Mouse (Mus musculus): Measurements from ENCODE around the gene Umps.
A peak's percentile ranks its signal among the peaks of the same experiment; 100 is the strongest.

Gene Umps

DNA sequence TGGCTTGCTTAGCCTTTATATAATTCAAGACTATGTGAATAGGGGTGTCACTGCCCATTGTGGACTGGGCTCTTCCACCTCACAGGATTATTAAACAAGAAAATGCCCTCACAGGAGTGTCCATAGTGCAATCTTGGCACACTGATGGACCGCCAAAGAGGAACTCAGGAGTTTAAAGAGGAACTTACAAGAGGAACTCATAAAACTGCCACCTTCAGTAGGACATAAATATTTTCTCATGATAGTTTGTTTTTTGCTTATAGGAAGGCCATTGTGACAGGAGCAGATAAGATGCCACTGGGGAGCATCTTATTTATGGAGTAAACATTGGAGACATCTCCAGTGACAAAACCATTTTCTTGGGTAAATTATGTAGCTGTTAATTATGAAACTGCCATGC lies 12.0 kb downstream of the Umps start:
- DNase-seq (ENCODE audit: low read depth, low spot score) = no peak

GRCm38 (mm10) chr16:33953008-33953407 lies 13.8 kb downstream of the Umps start:
- no peak for DNase-seq (ENCODE audit: low read depth, low spot score)

DNA sequence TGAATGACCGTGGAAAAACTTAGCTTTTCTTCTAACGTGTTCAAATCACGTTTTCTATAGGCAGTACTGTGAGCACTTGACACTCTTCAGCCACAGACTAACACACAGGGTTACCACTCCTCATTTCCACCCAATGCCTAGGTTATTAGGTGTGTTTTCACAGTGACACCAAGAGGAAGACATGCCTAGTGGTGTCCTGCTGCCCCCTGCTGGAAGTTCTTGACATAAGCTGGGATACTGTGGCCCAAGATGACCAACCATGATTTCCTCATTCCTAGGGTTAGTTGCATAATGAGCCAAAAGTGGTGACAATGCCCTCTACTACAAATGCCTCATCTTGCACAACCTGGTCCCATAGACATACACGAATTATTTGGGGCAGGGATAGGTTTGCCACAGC lies 16.0 kb downstream of the Umps start:
- DNase-seq (ENCODE audit: low read depth, low spot score) = peak; percentile 86

GRCm38 (mm10) chr16:33950386-33950785 lies 16.5 kb downstream of the Umps start:
- DNase-seq (ENCODE audit: low read depth, low spot score) = peak; percentile 46

DNA sequence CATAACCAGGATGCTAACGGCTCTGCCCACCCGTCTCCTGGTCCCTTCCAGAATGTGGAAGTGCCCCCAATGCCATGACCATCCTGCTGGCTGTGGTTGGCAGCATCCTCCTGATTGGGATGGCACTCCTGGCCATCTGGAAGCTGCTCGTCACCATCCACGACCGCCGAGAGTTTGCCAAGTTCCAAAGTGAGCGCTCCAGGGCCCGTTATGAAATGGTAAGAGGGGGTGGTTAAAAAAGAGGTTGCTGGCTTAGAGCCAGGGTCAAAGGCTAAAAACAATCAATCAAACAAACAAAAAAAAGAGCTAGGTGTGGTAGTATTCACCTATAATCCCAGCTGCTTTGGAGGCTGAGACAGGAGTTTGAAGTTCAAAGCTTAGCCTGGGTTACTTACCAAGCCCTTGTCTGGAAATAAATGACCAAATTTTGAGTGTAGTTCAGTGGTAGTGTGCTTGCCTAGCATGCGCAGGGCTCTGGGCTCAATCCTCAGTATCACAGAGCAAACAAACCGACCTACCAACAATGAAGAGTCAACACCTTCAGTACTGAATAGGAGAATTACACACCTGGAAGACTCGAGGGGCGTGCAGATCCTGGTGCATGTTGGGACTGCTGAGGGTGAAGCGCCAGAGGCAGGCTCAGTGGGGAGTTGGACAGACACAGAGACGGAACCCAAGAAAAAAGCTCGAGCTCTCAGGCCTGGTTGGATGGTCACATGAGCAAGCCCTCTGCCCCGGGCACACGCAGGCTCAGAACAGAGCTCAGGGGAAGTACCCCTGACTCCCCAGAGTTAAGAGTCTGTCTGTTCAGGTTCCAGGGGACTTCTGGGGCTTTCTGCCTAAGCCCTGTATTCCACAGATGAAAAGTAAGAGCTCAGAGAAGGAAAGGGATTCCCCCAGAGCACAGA lies 18.9 kb downstream of the Umps start:
- DNase-seq (ENCODE audit: low read depth, low spot score) = no peak

- no peak for DNase-seq (ENCODE audit: low read depth, low spot score)
These were observed 20.8 kb downstream of the Umps start for GRCm38 (mm10) chr16:33946021-33946420.

DNA sequence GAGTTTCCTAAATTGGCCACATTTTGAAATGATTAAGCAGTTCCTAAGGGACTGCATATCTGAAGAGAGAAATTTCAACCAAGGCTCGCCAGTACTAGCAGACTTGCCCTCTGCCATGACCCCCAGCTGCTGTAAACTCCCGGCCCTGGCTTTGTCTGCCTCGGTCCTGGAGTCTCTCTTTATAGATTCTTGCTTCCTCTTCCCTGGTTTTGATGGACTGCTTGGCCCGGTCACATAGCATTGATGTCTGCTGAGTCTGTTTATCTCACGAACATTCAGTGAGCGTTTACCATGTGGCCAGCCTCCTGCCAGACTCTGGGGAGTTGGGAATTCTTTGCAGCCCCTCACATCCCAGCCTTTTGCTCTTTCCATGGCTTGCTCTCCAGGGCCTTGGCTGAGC lies 22.1 kb downstream of the Umps start:
- no peak for DNase-seq (ENCODE audit: low read depth, low spot score)

DNA sequence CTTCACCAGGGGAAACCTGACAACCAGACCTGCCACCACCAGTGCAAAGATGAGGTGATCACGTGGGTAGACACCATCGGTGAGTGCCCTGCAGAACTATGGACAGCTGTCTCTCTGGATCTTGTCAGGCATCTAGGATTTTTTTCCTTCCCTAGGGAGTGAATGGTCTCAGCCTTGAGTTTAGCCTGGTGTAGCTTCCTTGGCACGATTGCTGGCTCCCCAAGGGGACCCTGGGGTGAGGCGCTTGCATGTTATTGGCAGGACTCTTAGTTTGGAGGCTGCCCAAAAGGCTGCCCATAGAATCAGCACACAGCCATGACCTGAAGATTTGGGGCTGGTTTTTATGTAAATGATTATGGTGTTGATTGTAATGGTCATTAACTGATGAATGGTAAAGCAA lies 22.7 kb downstream of the Umps start:
- DNase-seq (ENCODE audit: low read depth, low spot score) = no peak

GRCm38 (mm10) chr16:33943388-33943787 lies 23.4 kb downstream of the Umps start:
- DNase-seq (ENCODE audit: low read depth, low spot score) = no peak

DNA sequence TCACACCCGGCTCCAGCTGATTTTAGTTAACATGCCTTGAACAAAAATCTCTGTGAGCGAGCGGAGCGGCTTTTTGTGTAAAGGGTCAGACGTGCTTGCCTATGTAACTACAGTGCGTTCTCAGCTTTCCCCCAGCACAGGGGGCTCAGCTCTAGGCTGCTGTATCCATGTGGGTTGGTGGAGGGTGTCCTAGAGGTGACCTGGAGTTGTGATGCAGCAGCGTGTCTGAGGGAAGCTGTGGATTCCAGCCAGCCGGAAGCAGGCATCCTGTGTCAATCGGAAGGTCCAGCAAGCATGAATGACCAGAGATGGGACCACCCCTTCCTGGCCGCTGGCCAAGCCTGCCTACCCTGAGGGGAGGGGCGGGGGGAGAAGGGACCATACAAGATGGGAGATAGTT lies 24.5 kb downstream of the Umps start:
- no peak for DNase-seq (ENCODE audit: low read depth, low spot score)

GRCm38 (mm10) chr16:33941271-33941781 lies 25.5 kb downstream of the Umps start:
- DNase-seq (ENCODE audit: low read depth, low spot score) = no peak

GRCm38 (mm10) chr16:33940095-33940494 lies 26.7 kb downstream of the Umps start:
- no peak for DNase-seq (ENCODE audit: low read depth, low spot score)

DNA sequence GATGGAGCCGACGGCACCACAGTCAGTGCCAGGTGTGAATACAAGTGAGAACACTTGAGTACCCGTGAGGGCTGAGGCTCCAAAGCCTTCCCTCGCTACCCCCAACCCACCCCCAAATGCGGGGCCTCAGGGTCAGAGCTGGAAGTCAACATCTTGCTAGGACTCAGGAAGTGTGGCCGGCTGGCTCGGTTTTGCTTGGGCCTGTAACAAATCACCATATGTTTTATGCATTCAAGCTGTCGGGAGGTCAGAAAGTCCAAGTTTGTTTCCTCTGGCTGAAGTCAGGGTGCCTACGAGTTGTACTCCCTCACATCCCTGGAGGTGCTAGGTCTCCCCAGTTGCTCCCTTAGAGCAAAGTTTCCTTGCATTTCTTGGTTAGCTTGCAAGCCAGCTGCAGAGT lies 27.2 kb downstream of the Umps start:
- no peak for DNase-seq (ENCODE audit: low read depth, low spot score)

- DNase-seq (ENCODE audit: low read depth, low spot score) = no peak
These were observed 27.7 kb downstream of the Umps start for GRCm38 (mm10) chr16:33939133-33939531.

DNA sequence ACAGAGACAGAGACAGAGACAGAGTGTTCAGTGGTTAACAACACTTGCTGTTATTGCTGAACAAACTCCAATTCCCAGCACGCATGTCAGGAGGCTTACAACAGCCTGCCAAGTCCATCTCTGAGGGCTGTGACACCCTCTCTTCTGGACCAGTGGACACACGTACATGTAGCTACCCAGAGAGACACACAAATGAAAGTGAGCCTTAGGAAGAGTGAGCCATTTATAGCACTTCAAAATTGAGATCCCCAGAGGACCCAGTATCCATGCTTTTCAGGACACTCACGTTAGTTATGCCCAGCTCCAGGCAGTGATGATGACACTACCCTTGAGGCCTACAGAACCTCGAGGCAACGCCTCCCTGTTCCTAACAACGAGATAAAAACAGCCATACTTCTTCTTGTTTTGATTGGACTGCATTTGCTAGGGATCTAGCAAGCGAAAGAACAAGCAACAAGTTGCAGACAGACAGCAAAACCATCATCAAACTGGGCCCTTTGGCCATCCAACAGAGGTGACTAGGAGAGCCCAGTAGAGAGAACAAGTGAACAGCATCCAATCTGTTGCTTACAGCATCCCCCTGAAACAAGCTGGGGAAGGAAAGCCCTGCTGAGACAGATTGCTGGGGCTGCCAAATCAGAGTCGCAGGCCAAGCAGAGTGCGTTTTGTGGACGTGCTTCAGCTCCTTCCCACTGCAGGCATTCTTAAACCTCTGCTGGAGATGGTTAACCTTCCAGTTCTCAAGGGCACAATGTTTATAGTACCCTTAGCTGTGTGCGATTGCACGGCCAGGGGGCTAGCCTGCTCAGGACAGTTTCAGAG lies 28.3 kb downstream of the Umps start:
- DNase-seq (ENCODE audit: low read depth, low spot score) = no peak

DNA sequence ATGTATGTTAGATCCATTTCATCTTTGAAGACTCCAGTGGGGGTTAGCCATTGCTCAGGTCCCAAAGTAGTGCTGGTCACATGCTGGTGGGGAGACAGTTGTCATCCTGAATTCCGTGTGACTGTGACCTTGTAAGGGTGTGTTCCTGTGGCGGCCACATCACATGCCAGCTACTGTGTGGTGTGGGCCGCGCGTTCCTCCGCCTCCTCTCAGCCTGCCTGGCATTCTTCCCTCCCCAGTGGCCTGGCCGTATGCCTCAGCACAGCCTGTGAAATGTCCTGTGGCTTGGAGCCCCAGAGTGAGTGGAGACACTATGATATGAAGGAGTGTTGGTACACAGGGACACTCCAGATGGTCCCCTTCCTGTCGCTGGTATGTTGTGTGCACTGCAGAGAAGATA lies 29.3 kb downstream of the Umps start:
- no peak for DNase-seq (ENCODE audit: low read depth, low spot score)

DNA sequence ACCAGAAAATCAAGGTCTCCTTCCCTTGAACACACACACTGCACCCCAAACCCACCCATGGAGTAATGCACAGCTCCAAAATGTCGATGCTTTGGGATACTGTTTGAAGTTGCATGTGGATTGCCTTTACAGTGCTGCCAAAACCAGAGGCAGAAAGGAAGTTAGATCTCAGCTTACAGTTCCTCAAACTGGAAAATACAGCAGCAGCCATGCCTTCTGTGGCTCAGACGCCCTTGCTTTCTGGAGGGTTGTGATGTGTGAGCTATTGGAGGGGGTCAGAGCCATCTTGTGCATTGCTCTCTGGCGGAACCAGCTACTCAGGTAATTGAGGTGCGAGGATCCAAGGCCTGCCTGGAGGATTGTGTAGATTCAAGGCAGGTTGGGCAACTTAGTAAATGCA lies 30.0 kb downstream of the Umps start:
- no peak for DNase-seq (ENCODE audit: low read depth, low spot score)

GRCm38 (mm10) chr16:33935407-33935785 lies 31.4 kb downstream of the Umps start:
- DNase-seq (ENCODE audit: low read depth, low spot score) = no peak

- DNase-seq (ENCODE audit: low read depth, low spot score) = no peak
These were observed 32.0 kb downstream of the Umps start for GRCm38 (mm10) chr16:33934701-33935406.

DNA sequence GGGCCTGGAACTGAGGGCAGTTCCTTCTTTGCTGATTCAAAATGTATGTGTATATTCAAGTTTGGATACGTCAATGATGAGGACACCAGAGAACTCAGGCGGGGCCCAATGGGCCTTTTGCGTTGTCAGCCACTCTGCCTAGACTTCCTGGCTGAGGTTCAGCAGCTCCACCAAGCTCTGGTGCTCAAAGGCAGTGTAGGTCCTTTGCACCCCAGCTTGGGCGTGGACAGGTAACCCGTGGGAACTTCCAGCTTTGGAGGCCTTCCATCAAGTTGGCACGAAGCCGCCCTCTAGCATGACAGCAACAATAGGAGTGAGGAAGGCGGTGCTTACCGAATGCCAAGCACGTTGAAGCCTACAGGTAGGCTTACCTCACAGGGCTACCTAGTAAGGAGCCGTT lies 33.4 kb downstream of the Umps start:
- no peak for DNase-seq (ENCODE audit: low read depth, low spot score)

DNA sequence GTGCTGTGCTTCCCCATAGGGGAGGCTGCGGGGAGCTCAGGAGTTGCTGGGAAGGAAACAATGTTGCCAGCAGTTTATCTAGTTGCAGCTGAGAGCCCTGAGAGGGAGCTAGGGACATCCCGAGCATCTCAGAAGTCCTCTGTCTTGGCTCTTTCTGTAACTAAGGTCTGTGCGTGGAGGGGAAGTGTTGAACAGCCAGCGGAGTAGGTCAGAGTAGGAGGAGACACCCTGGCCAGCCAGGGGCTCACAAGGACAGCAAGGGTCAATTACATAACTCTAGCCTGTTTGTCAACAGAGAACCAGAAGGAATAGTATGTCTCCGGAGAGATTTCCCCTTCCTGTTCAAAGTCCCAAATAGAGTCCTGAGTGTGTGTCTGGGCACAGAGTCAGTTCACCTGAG lies 34.7 kb downstream of the Umps start:
- DNase-seq (ENCODE audit: low read depth, low spot score) = no peak

DNA sequence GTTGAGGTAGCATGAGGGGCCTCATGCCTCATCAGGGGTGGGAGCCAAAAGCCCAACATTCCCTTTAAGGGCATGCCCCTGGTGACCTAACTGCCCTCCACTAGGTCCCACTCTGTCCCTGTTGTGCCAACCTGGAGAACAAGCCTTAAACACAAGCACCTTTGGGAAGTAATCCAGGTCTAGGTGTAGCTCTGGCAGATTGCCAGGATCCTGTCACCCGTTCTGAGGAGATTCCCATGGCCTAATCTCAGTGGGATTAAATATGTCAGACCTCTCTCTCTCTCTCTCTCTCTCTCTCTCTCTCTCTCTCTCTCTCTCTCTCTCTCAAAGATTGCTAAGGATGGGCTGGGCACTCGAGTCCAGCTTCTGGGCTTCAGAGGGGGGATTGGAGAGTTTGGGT lies 35.2 kb downstream of the Umps start:
- DNase-seq (ENCODE audit: low read depth, low spot score) = no peak
